Mouse (Mus musculus): ENCODE data around the gene Mphosph9. TPM values are rescaled to one million over a fixed set of nuclear protein-coding genes. Genes with fewer than 3 reads are reported as not detected.

Gene Mphosph9
- polyA plus RNA-seq, 1 experiment = 2.4 TPM

DNA sequence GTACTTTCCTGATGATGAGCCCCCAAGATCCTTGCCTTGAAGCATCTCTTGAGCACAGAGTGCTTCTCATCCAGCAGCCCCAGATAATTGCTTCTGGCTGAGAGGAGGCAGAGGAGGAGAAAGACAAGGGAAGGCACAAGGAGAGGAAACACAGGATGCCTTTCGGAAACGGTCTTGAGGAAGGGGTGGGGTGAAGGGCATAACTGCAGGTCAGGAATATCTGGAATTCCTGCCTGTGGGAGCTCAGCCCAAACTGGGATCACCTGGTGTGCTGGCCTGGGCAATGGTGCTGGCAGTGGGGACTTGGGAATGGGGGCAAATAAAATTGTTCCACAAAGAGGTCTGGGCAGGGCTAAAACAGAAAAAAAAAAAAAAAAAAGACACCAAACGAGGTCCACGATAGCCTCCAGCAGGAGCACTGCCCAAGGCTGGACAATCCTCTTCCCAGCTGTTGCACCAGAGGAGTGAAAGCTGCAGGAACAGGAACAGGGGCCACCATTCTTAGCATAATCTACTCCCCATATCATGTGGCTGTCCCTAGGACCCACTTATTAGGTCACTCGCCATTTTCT is 121.9 kb downstream of the Mphosph9 start:
- Histone ChIP-seq H3K4me3 (no peak overlapping the region), H3K79me2 (ENCODE audit: control insufficient read depth, insufficient read depth) (no peaks in the 10 kb centered on the region), H3K4me2 (ENCODE audit: low read depth) (peak overlapping the region; percentile 16), H3K36me3 (ENCODE audit: control insufficient read depth, insufficient read depth) (no peaks in the 10 kb centered on the region), H3ac (ENCODE audit: control insufficient read depth, insufficient read length) (no peak overlapping the region), H3K27me3 (ENCODE audit: control insufficient read depth, insufficient read depth, insufficient read length) (no peaks in the 10 kb centered on the region)
- TF ChIP-seq USF1 (IDR thresholded peaks at IDR 0.05; ENCODE audit: low read depth) (no peak), POLR2AphosphoS2 (IDR thresholded peaks at IDR 0.05; ENCODE audit: insufficient read length, low read depth) (no peak), MYOD1 (IDR thresholded peaks at IDR 0.05; ENCODE audit: control insufficient read depth in 1 of 3, insufficient read length in 2 of 3, low read depth in 2 of 3) (peak in 1 of 3 experiments; percentile 2)

DNA sequence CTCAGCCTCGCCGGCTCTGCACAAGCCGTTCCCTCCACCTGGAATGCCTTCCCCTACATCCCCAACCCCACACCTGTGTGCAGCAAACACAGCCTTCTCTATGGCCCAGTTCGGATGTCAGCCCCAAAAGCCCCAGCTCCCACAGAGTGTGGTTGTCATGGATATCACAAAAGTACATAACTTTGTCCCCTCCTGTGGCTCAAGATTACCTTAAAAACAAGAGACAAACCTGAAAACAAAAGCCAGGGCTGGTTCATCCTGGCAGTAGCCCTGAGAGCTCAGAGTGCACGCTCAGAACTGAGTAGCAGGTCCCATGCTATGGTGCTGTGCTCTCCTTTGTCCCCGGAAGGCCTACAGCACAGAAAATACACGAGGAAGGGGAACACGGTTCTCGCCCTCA is 122.6 kb downstream of the Mphosph9 start:
- Histone ChIP-seq H3K4me3 (no peak overlapping the region), H3K4me2 (ENCODE audit: low read depth) (no peak overlapping the region), H3K79me2 (ENCODE audit: control insufficient read depth, insufficient read depth) (no peaks in the 10 kb centered on the region), H3K36me3 (ENCODE audit: control insufficient read depth, insufficient read depth) (no peaks in the 10 kb centered on the region), H3K27me3 (ENCODE audit: control insufficient read depth, insufficient read depth, insufficient read length) (no peaks in the 10 kb centered on the region), H3ac (ENCODE audit: control insufficient read depth, insufficient read length) (no peak overlapping the region)
- TF ChIP-seq USF1 (IDR thresholded peaks at IDR 0.05; ENCODE audit: low read depth) = no peak
- TF ChIP-seq REST (IDR thresholded peaks at IDR 0.05; ENCODE audit: insufficient read depth, insufficient read length) = no peak
- no peak for TF ChIP-seq E2F4 (IDR thresholded peaks at IDR 0.05; ENCODE audit: insufficient read depth)
- no peak for TF ChIP-seq TCF3 (IDR thresholded peaks at IDR 0.05; ENCODE audit: insufficient read length, low read depth)
- TF ChIP-seq MYOD1 (IDR thresholded peaks at IDR 0.05; ENCODE audit: control insufficient read depth in 1 of 3, insufficient read length in 2 of 3, low read depth in 2 of 3) = no peak

DNA sequence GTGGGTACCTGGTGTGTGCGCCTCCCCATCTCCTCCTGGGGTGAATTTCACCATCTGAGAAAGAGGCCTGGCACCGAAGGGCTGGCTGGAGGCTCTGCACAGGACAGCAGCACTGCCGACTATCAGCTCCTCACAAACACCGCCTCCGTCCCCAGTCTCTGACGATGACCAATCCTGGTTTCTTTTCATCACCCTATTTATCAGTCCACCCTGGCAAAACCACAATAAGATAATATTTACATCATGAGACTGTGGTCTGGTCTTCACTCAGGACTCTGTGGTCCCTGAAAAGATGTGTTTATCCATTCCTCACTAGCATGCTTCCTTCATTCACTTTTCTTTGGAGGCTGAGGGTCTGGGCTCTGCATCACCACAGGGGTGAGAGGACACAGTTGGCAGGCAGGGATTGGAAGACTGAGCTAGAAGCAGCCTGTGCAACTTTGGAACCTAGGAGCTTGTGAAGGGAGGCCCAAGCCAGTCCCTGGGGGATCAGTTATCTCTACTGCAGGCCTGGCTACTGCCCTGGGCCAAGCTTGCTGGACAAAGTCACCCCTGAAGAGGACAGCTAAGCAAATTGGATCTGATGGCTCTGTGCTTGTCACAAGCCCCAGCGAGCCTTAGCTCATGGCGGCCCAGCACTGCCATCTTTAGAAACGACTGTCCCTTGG is 123.5 kb downstream of the Mphosph9 start:
- TF ChIP-seq SRF (IDR thresholded peaks at IDR 0.05; ENCODE audit: control insufficient read depth, insufficient read length, low read depth) = no peak
- TF ChIP-seq REST (IDR thresholded peaks at IDR 0.05; ENCODE audit: insufficient read depth, insufficient read length) = no peak
- TF ChIP-seq MYOD1 (IDR thresholded peaks at IDR 0.05; ENCODE audit: control insufficient read depth in 1 of 3, insufficient read length in 2 of 3, low read depth in 2 of 3) = no peak
- TF ChIP-seq MAX (IDR thresholded peaks at IDR 0.05; ENCODE audit: low read depth) = no peak
- TF ChIP-seq CEBPB (IDR thresholded peaks at IDR 0.05; ENCODE audit: insufficient read depth, poor library complexity, severe bottlenecking) = no peak
- TF ChIP-seq E2F4 (IDR thresholded peaks at IDR 0.05; ENCODE audit: insufficient read depth) = no peak
- TF ChIP-seq TCF3 (IDR thresholded peaks at IDR 0.05; ENCODE audit: insufficient read length, low read depth) = no peak
- TF ChIP-seq USF1 (IDR thresholded peaks at IDR 0.05; ENCODE audit: low read depth) = no peak
- no peak for TF ChIP-seq TCF12 (IDR thresholded peaks at IDR 0.05; ENCODE audit: insufficient read depth, poor library complexity, severe bottlenecking)
- TF ChIP-seq POLR2A (IDR thresholded peaks at IDR 0.05; ENCODE audit: insufficient read length, low read depth) = no peak
- H3K4me3 ChIP-seq = no peak overlapping the region
- no peaks in the 10 kb centered on the region for H3K27me3 ChIP-seq (ENCODE audit: control insufficient read depth, insufficient read depth, insufficient read length)
- no peaks in the 10 kb centered on the region for H3K36me3 ChIP-seq (ENCODE audit: control insufficient read depth, insufficient read depth)
- peak overlapping the region; percentile 4 for H3K4me2 ChIP-seq (ENCODE audit: low read depth)
- H3K79me2 ChIP-seq (ENCODE audit: control insufficient read depth, insufficient read depth) = no peaks in the 10 kb centered on the region
- no peak overlapping the region for H3ac ChIP-seq (ENCODE audit: control insufficient read depth, insufficient read length)

DNA sequence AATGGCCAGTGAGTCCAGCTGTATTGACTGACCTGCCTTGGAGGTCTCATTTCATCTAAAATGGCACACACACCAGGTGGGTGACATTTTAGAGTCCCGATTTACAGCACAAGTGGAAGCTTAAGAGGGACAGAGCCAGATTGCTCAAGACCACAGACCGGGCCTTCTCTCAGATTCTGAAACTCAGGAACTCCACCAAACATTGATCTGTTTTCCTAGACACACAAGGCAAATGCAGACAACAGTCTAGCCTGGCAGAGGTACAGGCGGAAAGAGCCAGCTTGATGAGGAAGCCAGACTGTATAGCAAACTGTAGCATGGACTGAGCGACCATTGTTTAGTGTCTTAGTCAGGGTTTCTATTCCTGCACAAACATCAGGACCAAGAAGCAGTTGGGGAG is 124.5 kb downstream of the Mphosph9 start:
- Histone ChIP-seq H3K4me3 (no peak overlapping the region), H3K4me2 (ENCODE audit: low read depth) (no peak overlapping the region), H3ac (ENCODE audit: control insufficient read depth, insufficient read length) (no peak overlapping the region), H3K27me3 (ENCODE audit: control insufficient read depth, insufficient read depth, insufficient read length) (no peaks in the 10 kb centered on the region), H3K79me2 (ENCODE audit: control insufficient read depth, insufficient read depth) (no peaks in the 10 kb centered on the region), H3K36me3 (ENCODE audit: control insufficient read depth, insufficient read depth) (no peaks in the 10 kb centered on the region)
- no peak for TF ChIP-seq MYOD1 (IDR thresholded peaks at IDR 0.05; ENCODE audit: control insufficient read depth in 1 of 3, insufficient read length in 2 of 3, low read depth in 2 of 3)

DNA sequence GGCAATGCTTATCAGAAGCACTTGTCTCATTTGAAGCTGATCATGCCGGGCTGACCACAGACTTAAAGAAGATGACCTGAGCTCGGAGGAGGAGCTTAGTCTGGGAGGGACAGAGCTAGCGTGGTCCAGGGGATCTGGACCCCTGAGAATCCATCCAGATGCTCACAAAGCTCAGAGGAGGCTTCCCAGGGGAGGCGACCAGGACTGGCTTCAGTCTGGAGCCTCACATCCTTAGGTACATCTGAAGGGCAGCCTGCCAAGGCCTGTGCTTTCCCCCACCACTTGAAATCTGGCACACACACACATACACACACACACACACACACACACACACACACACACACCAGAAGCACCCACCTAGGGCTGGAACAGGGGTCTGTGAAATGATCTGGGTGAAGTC is 125.7 kb downstream of the Mphosph9 start:
- Histone ChIP-seq H3K79me2 (ENCODE audit: control insufficient read depth, insufficient read depth) (no peaks in the 10 kb centered on the region), H3K27me3 (ENCODE audit: control insufficient read depth, insufficient read depth, insufficient read length) (no peaks in the 10 kb centered on the region), H3ac (ENCODE audit: control insufficient read depth, insufficient read length) (no peak overlapping the region), H3K4me3 (no peak overlapping the region), H3K4me2 (ENCODE audit: low read depth) (no peak overlapping the region), H3K36me3 (ENCODE audit: control insufficient read depth, insufficient read depth) (no peaks in the 10 kb centered on the region)
- TF ChIP-seq REST (IDR thresholded peaks at IDR 0.05; ENCODE audit: insufficient read depth, insufficient read length) = no peak
- no peak for TF ChIP-seq MYOG (IDR thresholded peaks at IDR 0.05; ENCODE audit: control insufficient read depth in 1 of 3, insufficient read depth in 1 of 3, insufficient read length in 2 of 3, low read depth in 2 of 3)

DNA sequence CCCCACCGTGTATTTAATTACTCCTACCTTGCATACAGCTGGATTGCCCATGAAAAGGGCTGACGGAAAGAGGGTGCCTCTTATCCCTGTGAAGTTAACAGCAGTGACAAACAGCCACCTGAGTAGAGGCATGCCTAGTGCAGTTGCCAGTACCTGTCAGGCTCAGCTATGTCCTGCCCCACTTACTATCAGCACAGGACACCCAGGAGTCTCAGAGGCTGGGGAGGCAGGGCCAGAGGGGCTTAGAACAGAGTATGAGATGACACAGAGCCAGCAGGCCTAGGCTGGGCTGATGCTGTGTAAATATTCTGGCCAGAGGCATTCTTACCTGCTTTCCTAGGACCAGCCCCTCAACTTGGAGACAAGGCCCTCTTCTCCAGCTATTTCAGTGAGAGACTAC is 126.2 kb downstream of the Mphosph9 start:
- H3K4me3 ChIP-seq = no peak overlapping the region
- H3ac ChIP-seq (ENCODE audit: control insufficient read depth, insufficient read length) = no peak overlapping the region
- no peaks in the 10 kb centered on the region for H3K27me3 ChIP-seq (ENCODE audit: control insufficient read depth, insufficient read depth, insufficient read length)
- TF ChIP-seq TCF3 (IDR thresholded peaks at IDR 0.05; ENCODE audit: insufficient read length, low read depth) = no peak
- no peak for TF ChIP-seq TCF12 (IDR thresholded peaks at IDR 0.05; ENCODE audit: insufficient read depth, poor library complexity, severe bottlenecking)
- H3K36me3 ChIP-seq (ENCODE audit: control insufficient read depth, insufficient read depth) = no peaks in the 10 kb centered on the region
- H3K4me2 ChIP-seq (ENCODE audit: low read depth) = no peak overlapping the region
- H3K79me2 ChIP-seq (ENCODE audit: control insufficient read depth, insufficient read depth) = no peaks in the 10 kb centered on the region

Other genes starting within 250 kb of the Mphosph9 start
- 0.90 TPM for gene Abcb9, start 232.2 kb downstream of the Mphosph9 start, polyA plus RNA-seq (2012; fragmentation: generic; extraction: Trizol)
- 15.2 TPM for gene Ogfod2, start 215.7 kb downstream of the Mphosph9 start, polyA plus RNA-seq (2012; fragmentation: generic; extraction: Trizol)
- gene Arl6ip4, start 211.9 kb downstream of the Mphosph9 start, polyA plus RNA-seq (2012; fragmentation: generic; extraction: Trizol) = 55.0 TPM
- gene Pitpnm2, start 78.2 kb downstream of the Mphosph9 start, polyA plus RNA-seq (2012; fragmentation: generic; extraction: Trizol) = 5.3 TPM
- 7.2 TPM for gene 2810006K23Rik, start 117 bp upstream of the Mphosph9 start, polyA plus RNA-seq (2012; fragmentation: generic; extraction: Trizol)
- 236 TPM for gene Cdk2ap1, start 35.1 kb upstream of the Mphosph9 start, polyA plus RNA-seq (2012; fragmentation: generic; extraction: Trizol)
- 11.3 TPM for gene Sbno1, start 98.0 kb upstream of the Mphosph9 start, polyA plus RNA-seq (2012; fragmentation: generic; extraction: Trizol)
- 58.0 TPM for gene Kmt5a, start 112.0 kb upstream of the Mphosph9 start, polyA plus RNA-seq (2012; fragmentation: generic; extraction: Trizol)
- gene Rilpl2, start 150.4 kb upstream of the Mphosph9 start, polyA plus RNA-seq (2012; fragmentation: generic; extraction: Trizol) = 22.3 TPM
- 18.9 TPM for gene Snrnp35, start 155.2 kb upstream of the Mphosph9 start, polyA plus RNA-seq (2012; fragmentation: generic; extraction: Trizol)
- gene Rilpl1, start 203.4 kb upstream of the Mphosph9 start, polyA plus RNA-seq (2012; fragmentation: generic; extraction: Trizol) = 43.1 TPM
- gene Tmed2, start 212.7 kb upstream of the Mphosph9 start, polyA plus RNA-seq (2012; fragmentation: generic; extraction: Trizol) = 131 TPM
- 5.3 TPM for gene Ddx55, start 224.9 kb upstream of the Mphosph9 start, polyA plus RNA-seq (2012; fragmentation: generic; extraction: Trizol)